Mouse (Mus musculus) regulatory T cell (primary cell): ENCODE measurements at regions not wholly inside any gene's neighbourhood (a gene's known extent, or its start where the extent isn't known, plus 50 kb on each side); places are given as distances from the start of the nearest gene placed in this dataset.

Source experiments
- in situ Hi-C: fragments of 300-600 bp; cut with MboI, MseI; formaldehyde crosslinking; loops from one replicate; pipeline ENCODE4 v1.15.1; 2025; ENCODE audit warnings: high pct_unique_total_duplicates

GRCm38 (mm10) chr9:35328503-35328902 lies 60.8 kb downstream of the Rpusd4 start:
- in situ Hi-C loops: no loop called here

DNA sequence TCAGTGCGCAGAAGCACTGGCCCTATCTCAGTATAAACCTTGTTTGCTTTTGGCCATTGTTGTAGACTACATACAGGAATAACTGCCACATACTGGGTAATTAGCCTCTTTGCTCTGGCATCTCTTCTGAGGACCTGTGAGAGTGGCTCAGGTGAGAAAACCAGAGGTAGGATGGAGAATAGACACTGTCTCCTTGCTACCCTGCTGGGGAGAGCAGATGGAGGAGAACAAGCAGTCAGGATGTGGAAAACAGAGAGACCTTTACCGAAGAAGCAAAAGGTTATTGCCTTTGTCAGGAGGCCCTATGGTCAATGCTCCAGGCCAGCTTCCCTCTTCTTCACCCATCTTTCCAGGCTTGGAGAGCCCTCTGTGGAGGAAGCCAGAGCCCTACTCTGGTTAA lies 62.7 kb downstream of the Rpusd4 start:
- in situ Hi-C loops: no loop called here

DNA sequence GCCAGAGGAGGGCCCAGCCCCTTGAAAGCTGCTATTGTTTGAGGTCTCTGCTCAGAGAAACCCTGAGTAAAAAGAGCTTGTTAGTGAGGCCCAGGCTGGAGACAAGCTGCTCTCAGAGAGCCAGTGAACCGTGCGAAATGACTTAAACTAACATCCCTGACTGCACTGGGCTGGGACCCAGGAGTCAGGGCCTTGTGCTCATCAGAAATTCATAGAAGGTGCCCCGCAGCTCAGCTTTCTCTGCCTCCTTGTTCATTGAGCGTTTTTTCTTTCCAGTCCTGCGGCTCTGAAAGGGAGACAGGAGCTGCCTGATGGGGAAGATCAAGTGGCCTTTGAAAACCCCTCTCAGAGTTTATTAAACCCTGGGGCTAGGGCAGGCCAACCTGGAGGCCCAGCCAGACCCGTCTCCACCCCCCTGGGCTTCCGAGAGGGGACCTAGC lies 63.6 kb downstream of the Rpusd4 start:
- in situ Hi-C loops: no loop called here

DNA sequence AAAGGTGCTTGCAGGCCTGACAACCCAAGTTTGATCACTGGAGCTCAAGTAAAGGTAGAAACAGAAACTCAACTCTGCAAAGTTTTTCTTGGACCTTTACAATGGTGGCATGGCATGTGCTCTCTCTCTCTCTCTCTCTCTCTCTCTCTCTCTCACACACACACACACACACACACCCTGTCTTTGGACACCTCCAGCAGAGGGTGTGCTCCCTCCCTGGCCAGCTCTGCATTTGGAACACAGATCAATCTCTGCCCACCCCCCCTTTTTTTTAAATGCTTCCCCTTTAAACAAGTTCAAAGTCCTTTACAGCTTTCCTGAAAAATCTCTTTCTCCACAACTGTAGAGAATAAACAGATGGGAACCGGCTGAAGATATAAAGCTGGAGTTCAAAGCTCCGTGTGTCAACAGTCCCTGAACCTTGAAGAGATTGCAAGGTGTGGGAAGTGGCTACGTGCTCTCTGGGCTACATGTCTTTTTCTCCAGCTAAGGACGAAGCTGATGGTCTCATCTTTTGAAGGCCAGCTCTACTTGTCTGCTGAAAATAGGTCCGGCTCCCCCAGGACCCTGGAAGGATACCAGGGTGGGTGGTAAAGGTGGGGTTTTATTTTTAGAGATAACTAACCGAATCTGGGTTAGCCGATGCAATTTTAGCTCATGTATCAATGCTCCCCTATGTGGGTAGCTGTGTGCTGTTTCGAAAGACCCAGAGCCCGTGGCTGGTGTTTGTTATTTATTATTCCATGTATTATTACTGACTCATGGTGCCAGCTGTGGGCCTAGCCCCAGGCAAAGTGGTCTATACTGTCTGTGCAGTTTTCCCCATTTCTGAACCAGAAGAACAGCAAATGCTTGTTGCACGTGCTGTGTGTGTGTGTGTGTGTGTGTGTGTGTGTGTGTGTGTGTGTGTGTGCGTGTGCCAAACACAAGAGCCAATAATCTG lies 65.3 kb downstream of the Rpusd4 start:
- in situ Hi-C loops: no loop called here

DNA sequence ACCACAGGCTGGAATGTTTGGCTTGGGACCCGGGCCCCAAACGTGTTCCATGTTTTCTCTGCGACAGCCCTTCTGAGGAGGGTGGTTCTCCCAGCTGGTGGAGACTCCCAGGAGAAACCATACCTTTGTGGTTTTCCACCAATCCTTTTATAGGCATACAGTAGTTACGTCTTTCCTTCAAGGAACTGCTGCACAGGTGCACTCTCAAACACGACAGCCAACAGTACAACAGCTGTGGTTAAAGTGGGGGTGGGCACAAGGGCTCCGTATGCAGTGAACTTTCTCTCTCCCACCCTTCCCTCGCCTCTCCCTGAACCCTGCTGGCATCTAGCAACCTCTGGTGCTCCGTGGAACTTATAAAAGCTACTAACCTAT lies 66.0 kb downstream of the Rpusd4 start:
- in situ Hi-C loops: no loop called here

- in situ Hi-C loops: no loop called here
These were observed 66.9 kb downstream of the Rpusd4 start for GRCm38 (mm10) chr9:35334536-35334935.

- in situ Hi-C loops: no loop called here
These were observed 67.5 kb downstream of the Rpusd4 start for GRCm38 (mm10) chr9:35335181-35335580.

- in situ Hi-C loops: no loop called here
These were observed 68.4 kb downstream of the Rpusd4 start for GRCm38 (mm10) chr9:35335888-35336700.

DNA sequence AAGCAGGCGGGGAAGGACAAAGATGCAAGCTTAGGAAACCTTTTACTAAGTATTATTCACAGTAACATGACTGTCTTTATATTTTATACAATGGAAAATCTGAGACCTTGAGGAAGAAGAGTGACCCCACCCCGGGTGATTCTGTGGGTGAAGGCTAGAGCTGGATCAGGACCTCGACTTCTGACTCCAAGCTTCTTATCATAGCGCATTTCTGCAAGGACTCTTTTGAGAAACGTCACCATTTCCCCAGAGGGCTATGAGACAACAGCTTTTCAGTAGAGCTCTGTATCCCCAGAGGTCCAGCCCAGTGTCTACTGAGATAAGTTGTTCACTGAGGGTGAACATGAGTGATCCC lies 69.0 kb downstream of the Rpusd4 start:
- in situ Hi-C loops: no loop called here

DNA sequence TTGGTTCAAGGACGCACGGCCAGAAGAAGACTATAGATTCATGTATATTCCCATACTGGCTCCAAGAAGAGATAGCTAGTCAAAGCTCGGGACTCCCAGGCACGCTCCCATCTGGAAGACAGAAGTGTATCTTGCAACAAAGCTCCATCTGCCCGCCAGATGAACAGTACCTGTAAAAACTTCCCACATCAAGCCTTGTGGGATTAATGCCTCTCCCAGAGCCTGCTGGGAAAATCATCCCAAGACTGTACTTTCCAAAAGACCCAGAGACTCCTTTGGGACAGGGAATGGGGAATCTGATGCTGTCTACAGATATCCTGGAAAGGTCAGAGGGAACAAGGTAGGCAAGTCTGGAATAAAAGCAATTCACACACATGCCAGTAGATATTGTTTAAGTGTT lies 71.2 kb downstream of the Rpusd4 start:
- in situ Hi-C loops: no loop called here

DNA sequence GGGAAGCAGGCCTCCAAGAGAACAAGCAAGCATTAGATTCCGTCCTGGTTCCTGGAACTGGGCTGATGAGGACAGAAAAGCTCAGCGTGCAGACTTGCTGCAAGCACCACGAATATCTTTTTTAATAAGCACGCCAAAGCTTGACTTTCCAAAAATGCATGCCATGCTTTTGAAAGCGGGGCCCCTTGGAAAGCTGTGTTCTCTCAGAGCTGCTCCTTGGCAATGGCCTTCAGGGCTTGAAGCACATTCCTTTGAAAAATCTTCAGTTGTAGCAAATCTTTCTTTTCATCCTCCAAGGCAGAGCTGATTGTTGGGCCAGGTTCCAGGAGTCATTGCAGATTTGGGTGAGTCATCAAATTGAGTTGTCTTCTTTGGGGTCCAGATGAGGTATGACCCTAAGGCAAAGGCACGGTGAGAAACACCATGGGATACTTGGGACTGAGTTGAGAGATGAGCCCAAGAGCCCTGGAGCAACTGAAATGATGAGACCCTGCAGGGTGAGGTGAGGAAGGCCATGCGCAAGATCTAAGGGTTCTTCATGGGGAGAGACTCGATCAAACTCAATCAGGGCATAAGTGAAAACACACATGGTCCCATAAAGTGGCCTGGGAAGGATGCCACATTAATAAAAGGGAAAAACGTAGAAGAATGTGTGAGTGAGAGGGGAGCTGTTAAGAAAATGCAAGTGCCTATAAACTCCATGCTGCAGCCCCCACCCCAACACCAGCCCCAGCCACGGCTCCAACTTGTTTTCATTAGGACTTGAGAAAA lies 72.0 kb downstream of the Rpusd4 start:
- in situ Hi-C loops: loop anchor here (5.0 to 10.0 kb wide), 2 partner anchors 43 to 1255 kb away; no protein-coding TSS in a partner anchor

DNA sequence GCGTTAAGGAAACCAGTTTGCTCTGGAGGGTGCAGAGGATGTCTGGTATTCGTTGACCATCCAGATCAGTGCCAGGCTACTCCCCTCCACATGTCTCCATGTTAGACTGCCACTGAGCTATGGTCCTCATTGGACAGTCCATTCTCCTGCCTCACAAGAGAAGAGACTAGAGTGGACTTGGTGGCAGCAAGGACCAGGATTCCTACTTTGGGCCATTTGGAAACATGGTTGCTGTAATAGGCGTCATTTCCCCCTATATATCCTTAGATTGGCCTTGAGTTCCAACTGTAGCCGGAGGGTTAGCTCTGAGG lies 72.6 kb downstream of the Rpusd4 start:
- in situ Hi-C loops: loop anchor here (5.0 to 10.0 kb wide), 2 partner anchors 42 to 1255 kb away; no protein-coding TSS in a partner anchor

DNA sequence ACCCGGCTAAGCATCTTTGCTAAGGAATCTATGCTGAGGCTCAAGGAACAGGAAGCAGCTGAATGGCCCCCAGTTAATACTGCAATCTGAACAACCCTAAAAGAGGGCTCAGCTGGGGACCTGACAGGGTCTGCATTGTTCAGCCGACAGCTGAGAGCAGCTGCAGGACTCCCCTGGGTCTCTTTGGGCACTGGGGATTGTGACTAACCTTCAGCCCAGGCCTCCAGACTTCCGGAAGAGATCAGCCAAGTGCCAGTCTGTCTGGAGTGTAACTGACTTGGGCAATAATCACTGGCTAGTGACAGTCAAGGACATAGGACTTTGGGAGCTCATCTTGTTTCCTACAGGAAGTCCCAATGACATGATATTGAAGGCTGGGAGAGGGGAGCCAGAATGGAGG lies 73.1 kb downstream of the Rpusd4 start:
- in situ Hi-C loops: loop anchor here (5.0 to 10.0 kb wide), 2 partner anchors 41 to 1256 kb away; no protein-coding TSS in a partner anchor

DNA sequence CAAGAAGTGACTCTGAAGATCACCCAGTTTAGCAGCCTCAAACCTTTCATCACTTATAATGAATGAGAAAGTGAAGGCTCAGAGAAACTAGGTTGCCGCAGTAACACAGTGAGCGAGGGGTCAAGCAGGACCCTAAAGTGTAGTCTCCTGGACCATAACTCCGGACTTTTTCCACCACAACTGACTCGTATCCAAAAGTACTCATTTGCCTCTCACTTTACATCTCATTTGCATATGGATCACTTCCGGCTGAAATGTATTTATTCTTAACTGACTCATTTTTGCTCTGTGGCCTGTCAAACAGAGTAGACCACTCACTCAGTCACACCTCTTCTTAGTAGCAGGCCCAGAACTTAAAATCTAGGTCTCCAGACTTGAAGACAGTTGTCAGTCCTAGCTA lies 73.7 kb downstream of the Rpusd4 start:
- in situ Hi-C loops: loop anchor here (5.0 to 10.0 kb wide), 2 partner anchors 41 to 1257 kb away; no protein-coding TSS in a partner anchor

DNA sequence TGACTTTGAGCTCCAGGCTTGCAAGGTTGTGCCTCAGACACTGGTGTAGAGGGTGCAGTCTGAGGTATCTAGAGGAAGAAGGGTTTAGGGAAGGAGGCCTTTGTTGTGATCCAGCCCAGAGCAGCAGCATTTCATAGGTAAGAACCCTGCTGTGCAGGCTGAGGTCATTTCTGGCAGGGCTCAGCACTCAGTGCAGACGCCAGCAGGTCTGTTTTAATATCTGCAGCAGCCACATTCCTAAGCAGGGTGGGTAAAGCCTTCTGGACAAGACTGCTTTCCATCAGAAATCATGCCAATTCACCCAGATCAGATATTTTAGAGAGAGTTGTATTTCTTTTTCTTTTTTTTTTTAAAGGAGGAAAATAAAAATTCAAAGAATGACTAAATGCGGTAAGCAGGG lies 74.8 kb downstream of the Rpusd4 start:
- in situ Hi-C loops: loop anchor here (5.0 to 10.0 kb wide), 2 partner anchors 40 to 1258 kb away; no protein-coding TSS in a partner anchor

DNA sequence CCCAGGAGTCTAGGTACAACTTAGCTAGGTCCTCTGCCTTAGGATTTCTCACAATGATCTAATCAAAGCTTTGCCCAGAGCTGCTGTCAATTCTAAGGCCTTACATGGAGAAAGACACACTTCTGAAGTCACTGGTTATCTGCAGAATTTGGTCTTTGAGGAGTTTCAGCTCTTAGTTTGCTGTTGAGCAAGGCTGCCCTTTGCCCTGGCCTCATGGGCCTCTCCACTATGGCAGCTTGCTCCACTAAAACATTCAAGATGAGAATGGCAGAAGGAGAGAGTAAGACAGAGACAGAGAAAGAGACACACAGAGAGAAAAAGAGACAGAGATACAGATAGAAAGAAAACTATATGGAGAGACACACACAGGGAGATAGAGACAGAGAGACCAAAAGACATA lies 75.7 kb downstream of the Rpusd4 start:
- in situ Hi-C loops: loop anchor here (5.0 to 10.0 kb wide), 2 partner anchors 39 to 1259 kb away; no protein-coding TSS in a partner anchor

GRCm38 (mm10) chr9:35344374-35344773 lies 76.6 kb upstream of the Cdon start:
- in situ Hi-C loops: loop anchor here (5.0 to 10.0 kb wide), 2 partner anchors 38 to 1260 kb away; no protein-coding TSS in a partner anchor

DNA sequence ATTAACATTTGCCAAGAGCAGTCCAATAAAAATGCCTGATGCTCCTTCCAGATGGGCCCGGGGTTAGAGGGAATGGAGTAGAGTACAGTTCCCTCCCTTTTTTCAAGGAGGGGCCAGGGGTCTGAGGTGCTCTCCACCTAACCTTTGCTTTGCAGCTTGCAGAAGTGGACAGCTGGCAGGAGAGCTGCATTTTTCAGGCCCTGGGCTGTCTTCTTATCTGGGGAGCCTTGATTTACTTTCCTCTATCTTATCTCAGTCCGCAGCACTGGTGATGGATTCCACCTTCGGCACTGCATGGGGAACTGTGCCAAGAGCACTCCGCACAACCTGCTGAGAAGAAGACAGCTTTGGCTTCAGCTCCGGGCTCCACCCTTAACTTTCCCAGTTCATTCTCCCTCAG lies 74.5 kb upstream of the Cdon start:
- in situ Hi-C loops: loop anchor here (10.0 kb wide), 1 partner anchor 1262 kb away; no protein-coding TSS in a partner anchor

DNA sequence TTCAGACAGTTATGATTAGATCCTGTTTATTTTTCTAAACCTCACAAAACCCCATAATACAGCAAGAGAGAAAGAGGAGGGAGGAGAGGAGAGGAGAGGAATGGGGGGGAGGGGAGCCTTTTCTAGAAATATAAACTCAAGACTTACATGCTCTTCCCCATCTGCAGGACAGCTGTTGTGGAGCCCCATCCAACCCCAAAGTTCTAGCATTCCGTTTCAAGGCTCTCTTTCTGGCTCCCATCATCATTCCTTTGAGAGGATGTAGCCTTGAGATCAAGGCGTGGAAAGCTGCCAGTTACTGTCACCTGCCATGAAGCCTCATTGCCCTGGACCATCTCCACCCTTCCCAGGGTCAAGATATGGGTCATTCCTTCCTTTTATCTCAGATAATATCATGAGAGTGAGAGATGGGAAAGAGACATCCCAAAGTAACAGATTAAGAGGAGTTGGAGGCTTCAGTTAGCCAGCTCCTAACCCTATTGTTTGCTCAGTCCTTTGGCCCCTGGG lies 70.8 kb upstream of the Cdon start:
- in situ Hi-C loops: no loop called here

DNA sequence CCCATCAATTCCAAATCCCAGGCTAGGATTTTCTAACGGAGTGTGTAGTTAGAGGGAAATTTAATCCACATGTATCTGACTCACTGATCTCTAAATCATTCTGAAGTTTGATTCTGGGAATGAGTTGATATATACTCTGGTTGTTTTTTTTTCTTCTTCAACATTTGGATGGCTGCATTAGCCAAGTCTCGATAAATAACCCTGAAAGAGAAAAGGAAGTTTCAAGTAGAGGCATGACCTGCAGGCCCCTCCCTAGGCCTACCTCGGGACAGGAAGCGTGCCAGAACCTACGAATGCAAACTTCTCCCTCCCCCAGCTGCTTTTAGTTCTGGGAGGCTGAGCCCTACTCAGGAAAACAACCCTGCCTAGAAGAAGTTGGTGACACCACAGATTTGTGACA lies 69.4 kb upstream of the Cdon start:
- in situ Hi-C loops: no loop called here

DNA sequence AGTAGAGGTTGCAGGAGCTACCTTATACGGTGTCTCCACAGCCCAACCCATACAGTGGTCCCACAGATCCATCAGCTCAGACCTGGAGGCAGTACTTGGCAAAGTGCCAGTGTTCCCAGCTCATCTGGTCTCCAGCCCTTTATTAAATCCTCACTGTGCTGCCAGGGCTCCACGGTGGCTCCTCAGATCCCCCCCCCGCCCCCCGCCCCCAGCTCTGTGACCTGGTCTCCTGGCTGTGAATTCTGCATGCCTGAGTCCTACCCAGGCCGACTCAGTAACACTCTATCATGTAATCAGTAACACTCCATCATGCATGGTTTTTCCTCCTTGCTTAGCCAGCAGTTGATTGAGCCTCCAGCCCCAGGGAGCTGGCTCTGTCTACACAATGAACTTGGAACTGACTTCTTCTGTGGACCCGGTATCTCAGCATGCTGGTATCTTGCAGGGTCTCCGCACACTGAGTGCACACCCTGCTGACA lies 66.2 kb upstream of the Cdon start:
- in situ Hi-C loops: no loop called here
